Mouse (Mus musculus) ES-E14 (cell line): ENCODE results near the gene Trappc2.

Source experiments
- CHD2 ChIP-seq: IDR thresholded peaks from 2 replicates; pipeline ENCODE4 v1.6.1; 2014; ENCODE audit warnings: mild to moderate bottlenecking, low read depth, low read length, inconsistent platforms
- HCFC1 ChIP-seq: IDR thresholded peaks from 2 replicates; pipeline ENCODE4 v1.6.1; 2012; ENCODE audit warnings: low read length, inconsistent platforms, borderline replicate concordance; ENCODE audit not compliant: insufficient read depth
- MAFK ChIP-seq: IDR thresholded peaks from 2 replicates; pipeline ENCODE4 v1.6.1; 2014; ENCODE audit warnings: mild to moderate bottlenecking, low read depth, low read length, inconsistent platforms; ENCODE audit not compliant: insufficient read depth
- ZC3H11A ChIP-seq: IDR thresholded peaks from 2 replicates; pipeline ENCODE4 v1.6.1; 2012; ENCODE audit warnings: low read depth, mild to moderate bottlenecking, inconsistent platforms, low read length, borderline replicate concordance
- ZNF384 ChIP-seq: IDR thresholded peaks from 2 replicates; pipeline ENCODE4 v1.6.1; 2012; ENCODE audit warnings: low read depth, low read length, inconsistent platforms

GRCm38 (mm10) chrX:166455525-166455924 is 15.2 kb downstream of the Trappc2 start:
- TF ChIP-seq MAFK (no peak), ZC3H11A (no peak), CHD2 (no peak), HCFC1 (no peak), ZNF384 (no peak)
